Mouse (Mus musculus) lung, postnatal 0 days (tissue): ENCODE data around the gene Arhgap18.

Experiments
- CTCF ChIP-seq: IDR thresholded peaks from 2 replicates; pipeline ENCODE4 v1.5.1; 2016; ENCODE audit warnings: antibody characterized with exemption, mild to moderate bottlenecking
- EP300 ChIP-seq: IDR thresholded peaks from 2 replicates; pipeline ENCODE4 v1.6.1; 2016; ENCODE audit warnings: antibody characterized with exemption, mild to moderate bottlenecking, control low read depth

GRCm38 (mm10) chr10:26752929-26753567, at the start of gene Arhgap18:
- TF ChIP-seq CTCF (peak; percentile 19; the same call in 1 of the 2 replicates), EP300 (no peak)
